Mouse (Mus musculus): ENCODE data around the gene Ezr. TPM values are rescaled to one million over a fixed set of nuclear protein-coding genes. Genes with fewer than 3 reads are reported as not detected.

The Ezr gene
- polyA plus RNA-seq, 1 experiment from 2014 or later, result 51.5 TPM

GRCm38 (mm10) chr17:6746452-6747231 is 35.9 kb downstream of the Ezr start:
- no peaks in the 10 kb centered on the region for H3K36me3 ChIP-seq
- 82% methylated on average over 9 of the region's 9 CpGs for WGBS
- no peak overlapping the region for H3K4me2 ChIP-seq

DNA sequence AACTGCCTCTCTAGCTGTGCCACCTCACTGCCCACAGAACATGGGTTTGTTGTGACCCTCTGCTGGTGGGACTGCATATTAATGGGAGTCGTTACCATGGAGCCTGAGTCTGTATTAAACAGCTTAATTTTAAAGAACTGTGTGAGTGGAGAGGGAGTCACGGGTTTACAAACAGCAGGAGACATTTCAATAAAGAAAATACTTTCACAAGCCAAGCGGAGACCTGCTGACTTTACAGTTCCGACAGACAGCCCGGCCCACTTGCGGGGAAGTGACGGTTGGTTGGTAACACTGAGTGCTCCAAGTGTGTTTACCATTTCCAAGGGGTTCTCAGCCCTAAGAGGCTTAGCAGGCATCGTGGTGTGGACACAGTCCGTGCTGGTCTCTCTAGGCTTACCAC is 36.6 kb downstream of the Ezr start:
- H3K9ac ChIP-seq, result no peak overlapping the region
- H3K9me3 ChIP-seq, result no peaks in the 10 kb centered on the region
- H3K4me2 ChIP-seq, result no peak overlapping the region
- no peak overlapping the region for H3K4me3 ChIP-seq
- ATAC-seq (ENCODE audit: insufficient number of reproducible peaks, insufficient read depth, low FRiP score, low TSS enrichment, low read depth), result no peak; the same call in 1 of the 2 replicates
- WGBS, result 73% methylated on average over 9 of the region's 9 CpGs
- no peaks in the 10 kb centered on the region for H3K27me3 ChIP-seq
- peak overlapping the region; percentile 49; the same call in 1 of the 2 replicates for H3K27ac ChIP-seq
- no peaks in the 10 kb centered on the region for H3K36me3 ChIP-seq
- peaks cover 67% of the 10 kb centered on the region for H3K4me1 ChIP-seq

More at GRCm38 (mm10) chr17:6746452-6747231, 35.9 kb downstream of the Ezr start:
- no peak overlapping the region for H3K27ac ChIP-seq
- H3K9me3 ChIP-seq, result no peaks in the 10 kb centered on the region
- no peak for ATAC-seq (ENCODE audit: insufficient number of reproducible peaks, insufficient read depth, low FRiP score, low TSS enrichment, low read depth)
- H3K4me1 ChIP-seq, result peaks cover 68% of the 10 kb centered on the region
- no peak overlapping the region for H3K9ac ChIP-seq
- H3K4me3 ChIP-seq, result no peak overlapping the region
- no peaks in the 10 kb centered on the region for H3K27me3 ChIP-seq

GRCm38 (mm10) chr17:6745503-6745902 is 37.1 kb downstream of the Ezr start:
- Histone ChIP-seq H3K4me2 (no peak overlapping the region), H3K27me3 (no peaks in the 10 kb centered on the region), H3K27ac (peak overlapping the region; percentile 49; the same call in 1 of the 2 replicates), H3K36me3 (0 out of 2 replicates have a peak, but pooled peaks cover 4% of the 10 kb centered on the region), H3K9me3 (no peaks in the 10 kb centered on the region), H3K9ac (no peak overlapping the region), H3K4me3 (no peak overlapping the region), H3K4me1 (peaks cover 62% of the 10 kb centered on the region)
- ATAC-seq (ENCODE audit: insufficient number of reproducible peaks, insufficient read depth, low FRiP score, low TSS enrichment, low read depth), result no peak
- 43% methylated on average over 5 of the region's 5 CpGs for WGBS

DNA sequence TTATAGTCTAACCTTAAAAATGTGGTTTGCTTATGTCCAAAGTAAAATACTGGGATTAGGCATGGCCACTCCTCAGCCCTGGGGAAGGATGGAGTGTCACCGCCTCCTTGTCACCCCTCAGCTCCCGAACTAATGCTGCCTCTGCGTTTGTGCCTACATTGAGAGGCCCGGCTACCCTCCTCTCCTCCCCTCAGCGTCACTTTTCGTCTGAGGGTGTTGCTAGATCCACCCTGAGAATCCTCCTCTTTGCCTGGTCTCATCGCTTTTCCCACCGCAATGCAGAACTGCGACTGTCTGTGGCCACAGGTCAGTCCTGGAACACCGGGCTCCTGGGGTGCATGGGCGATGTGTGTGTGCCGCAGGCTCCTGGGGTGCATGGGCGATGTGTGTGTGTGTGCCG is 37.7 kb downstream of the Ezr start:
- Histone ChIP-seq H3K27ac (no peak overlapping the region), H3K4me3 (no peak overlapping the region), H3K27me3 (no peaks in the 10 kb centered on the region), H3K4me2 (no peak overlapping the region), H3K9ac (no peak overlapping the region), H3K9me3 (no peaks in the 10 kb centered on the region), H3K4me1 (peaks cover 62% of the 10 kb centered on the region), H3K36me3 (peaks cover 10% of the 10 kb centered on the region)
- WGBS, result 84% methylated on average over 14 of the region's 14 CpGs
- no peak for ATAC-seq (ENCODE audit: insufficient number of reproducible peaks, insufficient read depth, low FRiP score, low TSS enrichment, low read depth)

DNA sequence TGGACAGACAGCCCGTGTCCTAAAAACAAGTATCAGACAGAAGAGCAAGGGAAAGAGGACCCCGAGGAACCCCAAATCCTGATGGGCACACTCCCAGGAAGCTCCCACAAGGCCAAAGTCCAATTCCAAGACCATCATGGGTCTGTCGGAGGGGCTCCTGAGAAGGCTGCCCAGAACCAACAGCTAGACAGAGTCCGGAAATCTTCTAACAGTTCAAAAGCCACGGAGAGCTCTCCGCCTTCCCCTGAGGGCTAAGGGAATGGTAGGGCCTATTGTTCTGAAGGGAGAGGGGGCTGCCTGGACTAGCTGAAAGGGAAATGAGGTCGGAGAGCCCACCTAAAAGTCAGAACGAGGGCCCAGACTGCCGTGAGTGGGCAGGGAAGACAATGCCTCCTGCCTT is 38.2 kb downstream of the Ezr start:
- Histone ChIP-seq H3K36me3 (peaks cover 15% of the 10 kb centered on the region), H3K4me3 (no peak overlapping the region), H3K9ac (no peak overlapping the region), H3K27me3 (no peaks in the 10 kb centered on the region), H3K27ac (peak overlapping the region; percentile 57; the same call in 1 of the 2 replicates), H3K4me1 (peaks cover 62% of the 10 kb centered on the region), H3K4me2 (no peak overlapping the region), H3K9me3 (no peaks in the 10 kb centered on the region)
- no peak for ATAC-seq (ENCODE audit: insufficient number of reproducible peaks, insufficient read depth, low FRiP score, low TSS enrichment, low read depth)
- WGBS, result 46% methylated on average over 9 of the region's 9 CpGs

DNA sequence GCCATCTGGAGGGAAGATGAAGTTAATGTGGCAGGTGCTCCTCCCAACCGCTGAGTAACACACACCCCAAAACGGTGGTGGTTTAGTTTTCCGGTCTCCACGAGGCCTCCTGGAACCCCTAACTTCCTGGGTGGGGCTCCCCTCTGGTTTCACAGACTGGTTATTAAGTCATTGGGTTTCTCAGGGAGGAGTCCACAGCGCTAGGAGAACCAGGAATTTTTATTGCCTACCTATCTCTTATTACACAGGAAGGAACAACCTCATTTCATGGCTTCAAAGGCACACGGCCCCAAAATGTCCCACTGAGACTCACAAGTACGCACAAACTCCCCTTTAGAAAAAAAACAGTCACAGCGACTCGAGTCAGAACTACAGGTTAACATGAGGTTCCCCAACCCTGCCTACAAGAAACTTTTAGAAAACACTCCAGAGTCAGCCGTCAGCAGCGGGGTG is 38.8 kb downstream of the Ezr start:
- H3K4me1 ChIP-seq, result peaks cover 59% of the 10 kb centered on the region
- H3K27ac ChIP-seq, result 0 out of 2 replicates have a peak overlapping the region, but pooled peaks have one; percentile 40

GRCm38 (mm10) chr17:6743039-6743575 is 39.5 kb downstream of the Ezr start:
- H3K27me3 ChIP-seq, result no peaks in the 10 kb centered on the region
- 0 out of 2 replicates have a peak overlapping the region, but pooled peaks have one; percentile 40 for H3K27ac ChIP-seq
- no peak for ATAC-seq (ENCODE audit: insufficient number of reproducible peaks, insufficient read depth, low FRiP score, low TSS enrichment, low read depth)
- no peaks in the 10 kb centered on the region for H3K9me3 ChIP-seq
- H3K4me1 ChIP-seq, result peaks cover 60% of the 10 kb centered on the region
- peaks cover 21% of the 10 kb centered on the region for H3K36me3 ChIP-seq
- H3K4me3 ChIP-seq, result no peak overlapping the region
- 90% methylated on average over 11 of the region's 11 CpGs for WGBS
- no peak overlapping the region for H3K4me2 ChIP-seq
- no peak overlapping the region for H3K9ac ChIP-seq

More for the DNA sequence above, 38.8 kb downstream of the Ezr start:
- no peak overlapping the region for H3K4me3 ChIP-seq
- no peaks in the 10 kb centered on the region for H3K27me3 ChIP-seq
- H3K9ac ChIP-seq, result no peak overlapping the region
- H3K4me2 ChIP-seq, result no peak overlapping the region
- H3K36me3 ChIP-seq, result peaks cover 21% of the 10 kb centered on the region
- ATAC-seq (ENCODE audit: insufficient number of reproducible peaks, insufficient read depth, low FRiP score, low TSS enrichment, low read depth), result no peak
- WGBS, result 54% methylated on average over 11 of the region's 11 CpGs
- H3K9me3 ChIP-seq, result no peaks in the 10 kb centered on the region

DNA sequence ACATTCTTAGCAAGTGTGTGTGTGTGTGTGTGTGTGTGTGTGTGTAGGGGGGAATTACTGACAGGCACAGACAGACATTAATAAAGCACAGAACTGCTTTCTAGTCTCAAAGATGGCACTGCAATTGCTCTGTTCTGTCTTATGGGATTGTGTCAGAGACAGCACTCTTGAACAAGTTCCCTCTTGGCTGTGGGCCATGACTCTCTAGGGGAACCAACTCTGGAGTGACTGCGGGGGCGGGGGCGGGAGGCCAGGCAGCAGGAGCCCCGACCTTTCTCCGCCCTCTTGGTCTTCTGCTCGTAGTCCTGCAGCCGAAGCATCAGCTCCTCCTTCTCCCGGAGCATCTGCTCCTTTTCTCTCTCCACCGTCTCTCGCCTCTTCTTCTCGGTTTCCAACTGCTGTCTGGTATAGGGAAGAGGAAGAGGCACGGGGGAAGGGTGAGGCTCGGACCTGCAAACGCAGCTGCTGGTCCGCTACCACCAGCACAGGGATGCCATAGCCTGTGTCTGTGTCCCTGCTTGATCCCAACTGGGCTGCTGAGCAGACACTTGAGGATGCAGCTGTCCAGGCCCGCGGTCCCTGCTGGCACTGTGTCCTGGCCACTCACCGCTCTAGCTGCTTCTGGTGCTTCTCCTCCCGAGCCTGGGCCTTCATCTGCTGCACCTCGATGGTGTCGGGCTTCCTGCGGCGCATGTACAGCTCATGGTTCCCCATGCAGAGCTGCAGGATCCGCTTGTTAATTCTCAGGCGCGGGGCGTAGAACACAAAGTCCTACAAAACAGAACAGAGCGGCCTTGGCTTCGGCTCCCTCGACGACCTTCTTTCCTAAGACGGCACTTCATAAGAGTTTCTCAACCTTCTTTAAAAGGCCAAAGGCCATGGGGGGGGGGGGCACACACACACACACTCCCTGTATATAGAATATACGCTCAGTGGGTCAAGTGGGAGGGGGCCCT is 40.2 kb downstream of the Ezr start:
- H3K36me3 ChIP-seq, result peaks cover 21% of the 10 kb centered on the region
- no peak overlapping the region for H3K27ac ChIP-seq
- ATAC-seq (ENCODE audit: insufficient number of reproducible peaks, insufficient read depth, low FRiP score, low TSS enrichment, low read depth), result no peak; the same call in 1 of the 2 replicates

GRCm38 (mm10) chr17:6741271-6741670 is 41.3 kb downstream of the Ezr start:
- H3K9ac ChIP-seq, result no peak overlapping the region
- H3K36me3 ChIP-seq, result peaks cover 21% of the 10 kb centered on the region
- H3K4me1 ChIP-seq, result peaks cover 65% of the 10 kb centered on the region
- no peaks in the 10 kb centered on the region for H3K9me3 ChIP-seq
- H3K4me3 ChIP-seq, result no peak overlapping the region
- WGBS, result 73% methylated on average over 12 of the region's 12 CpGs
- no peaks in the 10 kb centered on the region for H3K27me3 ChIP-seq
- no peak overlapping the region for H3K4me2 ChIP-seq
- H3K27ac ChIP-seq, result no peak overlapping the region
- no peak for ATAC-seq (ENCODE audit: insufficient number of reproducible peaks, insufficient read depth, low FRiP score, low TSS enrichment, low read depth)

More for the DNA sequence above, 40.2 kb downstream of the Ezr start:
- H3K27me3 ChIP-seq, result no peaks in the 10 kb centered on the region
- peaks cover 60% of the 10 kb centered on the region for H3K4me1 ChIP-seq
- H3K4me2 ChIP-seq, result no peak overlapping the region
- WGBS, result 66% methylated on average over 33 of the region's 33 CpGs
- no peak overlapping the region for H3K9ac ChIP-seq
- H3K4me3 ChIP-seq, result no peak overlapping the region
- H3K9me3 ChIP-seq, result no peaks in the 10 kb centered on the region

DNA sequence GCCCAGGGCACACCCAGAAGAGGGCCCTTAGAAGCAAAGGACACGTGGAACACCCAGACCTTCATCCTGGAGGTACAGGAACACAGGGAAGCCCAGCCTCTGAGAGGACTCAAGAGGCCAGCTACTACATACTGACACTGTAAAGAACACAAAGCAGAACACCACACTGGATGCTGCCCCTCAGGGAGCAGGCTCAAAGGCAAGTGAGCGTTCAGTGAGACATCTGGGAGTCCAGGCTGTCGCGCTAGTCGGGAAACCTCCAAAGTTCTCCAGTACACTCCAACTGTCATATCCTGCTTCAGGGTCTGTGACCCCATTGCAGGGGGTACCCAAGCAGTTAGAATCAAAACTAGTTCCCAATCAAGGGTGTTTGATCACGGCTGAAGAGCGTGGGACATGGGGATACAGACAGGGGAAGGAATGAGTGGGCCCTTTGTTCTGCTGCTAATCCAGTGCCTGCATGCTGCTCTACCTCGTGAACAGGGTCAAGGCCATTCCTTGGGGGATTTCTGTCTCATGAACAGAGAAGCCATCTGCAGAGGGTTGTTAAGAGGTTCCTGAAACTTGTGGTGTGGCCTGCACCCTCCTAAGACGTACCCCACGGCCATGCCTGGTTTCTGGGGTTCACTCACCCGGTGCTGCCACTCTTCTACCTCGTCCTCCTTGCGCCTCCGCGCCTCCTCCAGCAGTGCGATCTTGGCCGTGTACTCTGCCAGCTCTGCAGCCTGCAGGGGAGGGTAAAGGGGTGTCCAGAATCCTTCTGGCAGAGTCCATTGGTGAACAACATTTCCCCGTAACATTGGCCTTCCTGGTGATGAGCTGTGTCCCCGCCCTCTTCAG is 42.0 kb downstream of the Ezr start:
- 77% methylated on average over 19 of the region's 19 CpGs for WGBS
- no peak overlapping the region for H3K27ac ChIP-seq
- no peak for ATAC-seq (ENCODE audit: insufficient number of reproducible peaks, insufficient read depth, low FRiP score, low TSS enrichment, low read depth)
- peaks cover 61% of the 10 kb centered on the region for H3K4me1 ChIP-seq
- H3K4me3 ChIP-seq, result no peak overlapping the region
- H3K9ac ChIP-seq, result no peak overlapping the region
- no peaks in the 10 kb centered on the region for H3K9me3 ChIP-seq
- H3K27me3 ChIP-seq, result no peaks in the 10 kb centered on the region
- H3K4me2 ChIP-seq, result no peak overlapping the region
- peaks cover 21% of the 10 kb centered on the region for H3K36me3 ChIP-seq

Measured in embryonic facial prominence, embryonic 13.5 days (tissue).